Mouse (Mus musculus) kidney, adult 2 months (tissue): ENCODE measurements around the gene Plch2. TPM values are rescaled to one million over a fixed set of nuclear protein-coding genes. Genes with fewer than 3 reads are reported as not detected.

ENCODE experiments used
- DNase-seq: peaks from one replicate; pipeline ENCODE4 v3.0.0; 2021
- H3K27ac ChIP-seq: fragments of 200-500 bp; 2 replicates; pipeline ENCODE4 v1.5.1; 2012; ENCODE audit warnings: low read depth, low read length, control low read depth, inconsistent platforms; ENCODE audit not compliant: insufficient read depth
- H3K27me3 ChIP-seq: fragments of 200-500 bp; replicated peaks from 2 replicates; pipeline ENCODE4 v1.6.1; 2012; ENCODE audit warnings: mild to moderate bottlenecking, moderate library complexity, low read length, inconsistent platforms; ENCODE audit not compliant: control insufficient read depth, insufficient read depth
- H3K36me3 ChIP-seq: fragments of 200-500 bp; 2 replicates; pipeline ENCODE4 v1.6.1; 2012; ENCODE audit warnings: mild to moderate bottlenecking, moderate library complexity, low read length, inconsistent platforms; ENCODE audit not compliant: control insufficient read depth, insufficient read depth
- H3K4me1 ChIP-seq: fragments of 200-500 bp; 2 replicates; pipeline ENCODE4 v1.6.1; 2011; ENCODE audit warnings: low read length; ENCODE audit not compliant: control insufficient read depth, insufficient read depth
- H3K4me3 ChIP-seq: fragments of 200-500 bp; 2 replicates; pipeline ENCODE4 v1.5.1; 2011; ENCODE audit warnings: mild to moderate bottlenecking, low read depth, low read length, control low read depth; ENCODE audit not compliant: insufficient read depth
- CTCF ChIP-seq: fragments of 200-500 bp; conservative IDR thresholded peaks from 2 replicates; pipeline ENCODE4 v1.5.1; 2011; ENCODE audit warnings: low read depth, mild to moderate bottlenecking, control low read depth, low read length, moderate library complexity, mixed read lengths; ENCODE audit not compliant: insufficient read depth, insufficient read length
- POLR2A ChIP-seq: fragments of 200-500 bp; IDR thresholded peaks from one replicate; pipeline ENCODE4 v1.6.1; 2011; ENCODE audit warnings: low read depth, low read length, control low read depth
- WGBS: fragments of 180-500 bp; shearing (Covaris S2); methylation state at CpG from one replicate; pipeline ENCODE4 v1.1.7; 2018; 5-methylcytosine and 5-hydroxymethylcytosine counted together
- polyA plus RNA-seq: library from polyadenylated mRNA; depleted of rRNA; stranded (reverse); fragments of >200 nt; gene quantifications from 2 replicates; pipeline ENCODE4 v1.2.3, GENCODE M21; 2012

Plch2 gene
- polyA plus RNA-seq, 1 experiment: 0.52 TPM

DNA sequence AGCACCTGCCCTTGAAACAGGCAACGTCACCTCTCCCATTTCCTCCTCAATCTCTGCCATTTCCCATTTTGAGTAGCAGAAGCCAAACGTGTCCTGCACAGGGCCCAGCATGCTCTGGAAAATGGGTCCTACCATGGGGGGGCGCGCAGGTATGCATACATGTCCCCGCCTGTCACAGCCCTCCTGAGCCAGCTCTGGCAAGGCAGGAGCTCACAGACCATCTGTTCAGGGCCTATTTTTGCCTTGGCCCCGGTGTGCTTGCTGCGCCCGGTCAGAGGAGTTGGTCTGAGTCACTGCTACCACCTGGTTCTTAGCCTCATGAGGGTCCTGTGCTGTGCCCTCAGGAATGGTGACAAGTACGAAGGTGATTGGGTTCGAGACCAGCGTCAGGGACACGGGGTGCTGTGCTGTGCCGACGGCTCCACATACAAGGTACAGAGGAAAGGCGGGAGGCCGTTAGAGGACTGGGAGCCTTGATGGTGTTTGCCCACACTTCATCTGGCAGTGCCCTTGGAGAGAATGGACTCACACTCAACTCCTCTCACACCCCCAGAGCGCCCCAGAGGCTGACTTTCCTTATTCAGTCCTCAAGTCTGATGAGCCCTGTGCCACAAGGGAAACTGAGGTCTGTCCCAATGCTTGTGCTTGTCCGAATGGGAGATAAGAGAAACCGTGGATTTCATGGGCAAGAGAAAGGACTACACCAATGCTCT is 36.3 kb upstream of the Plch2 start:
- no peak for DNase-seq
- peaks cover 2% of the 10 kb centered on the region; the same call in 1 of the 2 replicates for H3K4me1 ChIP-seq
- TF ChIP-seq CTCF (no peak), POLR2A (no peak)
- H3K27me3 ChIP-seq: no peaks in the 10 kb centered on the region
- no peaks in the 10 kb centered on the region for H3K36me3 ChIP-seq
- H3K4me3 ChIP-seq: no peak overlapping the region
- H3K27ac ChIP-seq: no peak overlapping the region
- 92% methylated on average over 19 of the region's 19 CpGs for WGBS

DNA sequence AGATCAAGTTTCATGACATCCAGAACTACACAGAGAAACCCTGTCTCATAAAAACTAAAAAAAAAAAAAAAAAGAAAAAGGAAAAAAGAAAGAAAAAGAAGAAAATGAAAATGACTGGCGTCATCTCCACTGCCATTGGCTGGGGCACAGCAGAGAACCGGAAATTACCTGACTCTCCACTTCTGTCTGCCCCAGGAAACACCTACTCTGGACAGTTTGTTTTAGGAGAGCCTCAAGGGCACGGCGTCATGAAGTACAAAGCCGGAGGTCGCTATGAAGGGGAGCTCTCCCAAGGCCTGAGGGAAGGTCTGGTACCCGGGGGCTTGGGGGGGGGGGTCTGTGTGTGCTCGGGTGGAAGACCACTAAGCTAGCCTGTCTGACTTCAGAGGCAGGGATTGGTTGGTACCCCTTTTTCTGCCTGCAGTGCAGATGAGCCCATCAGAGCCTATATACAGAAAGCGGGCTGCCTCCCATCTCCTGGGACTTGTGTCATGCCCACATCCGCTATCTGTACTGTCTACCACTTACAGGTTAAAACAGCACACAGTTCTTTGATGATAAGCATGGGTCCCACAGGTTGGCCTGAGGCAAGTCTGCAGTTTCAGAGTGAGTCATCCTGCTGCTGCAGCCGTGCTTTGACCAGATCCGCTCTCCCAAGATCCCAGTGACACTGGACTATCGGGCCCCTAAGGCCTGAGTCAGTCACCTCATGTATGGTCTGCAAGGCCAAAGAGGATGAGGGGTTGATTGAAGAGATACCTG is 34.3 kb upstream of the Plch2 start:
- Histone ChIP-seq H3K4me1 (peaks cover 7% of the 10 kb centered on the region; the same call in 1 of the 2 replicates), H3K27ac (no peak overlapping the region), H3K4me3 (no peak overlapping the region), H3K36me3 (no peaks in the 10 kb centered on the region), H3K27me3 (no peaks in the 10 kb centered on the region)
- no peak for TF ChIP-seq CTCF
- no peak for TF ChIP-seq POLR2A
- DNase-seq: no peak
- WGBS: 91% methylated on average over 13 of the region's 13 CpGs

GRCm38 (mm10) chr4:155090147-155090546 is 33.6 kb upstream of the Plch2 start:
- Histone ChIP-seq H3K4me1 (peaks cover 5% of the 10 kb centered on the region; the same call in 1 of the 2 replicates), H3K27ac (no peak overlapping the region), H3K36me3 (no peaks in the 10 kb centered on the region), H3K4me3 (no peak overlapping the region), H3K27me3 (no peaks in the 10 kb centered on the region)
- TF ChIP-seq POLR2A (no peak), CTCF (no peak)
- no peak for DNase-seq
- 94% methylated on average over 4 of the region's 4 CpGs for WGBS

DNA sequence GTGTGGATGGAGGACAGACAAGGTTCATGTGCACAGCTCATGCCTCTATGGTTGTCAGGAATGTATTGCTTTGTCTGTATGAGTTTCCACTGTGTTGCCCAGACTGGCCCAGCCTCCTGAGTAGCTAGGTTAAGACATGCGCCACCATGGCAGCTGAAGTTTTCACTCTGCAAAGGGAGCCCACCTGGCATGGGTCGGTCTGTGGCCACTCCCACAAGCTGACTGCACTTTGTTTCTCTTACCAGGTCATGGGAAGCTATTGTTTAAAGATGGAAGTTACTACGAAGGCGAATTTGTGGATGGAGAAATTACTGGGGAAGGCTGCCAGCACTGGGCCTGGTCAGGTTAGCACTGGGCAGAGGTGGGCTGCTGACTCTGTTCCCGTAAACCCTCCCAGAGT is 32.7 kb upstream of the Plch2 start:
- Histone ChIP-seq H3K27ac (no peak overlapping the region), H3K27me3 (no peaks in the 10 kb centered on the region), H3K4me1 (peaks cover 13% of the 10 kb centered on the region; the same call in 1 of the 2 replicates), H3K4me3 (no peak overlapping the region), H3K36me3 (no peaks in the 10 kb centered on the region)
- DNase-seq: no peak
- TF ChIP-seq CTCF (no peak), POLR2A (no peak)
- WGBS: 91% methylated on average over 5 of the region's 5 CpGs

DNA sequence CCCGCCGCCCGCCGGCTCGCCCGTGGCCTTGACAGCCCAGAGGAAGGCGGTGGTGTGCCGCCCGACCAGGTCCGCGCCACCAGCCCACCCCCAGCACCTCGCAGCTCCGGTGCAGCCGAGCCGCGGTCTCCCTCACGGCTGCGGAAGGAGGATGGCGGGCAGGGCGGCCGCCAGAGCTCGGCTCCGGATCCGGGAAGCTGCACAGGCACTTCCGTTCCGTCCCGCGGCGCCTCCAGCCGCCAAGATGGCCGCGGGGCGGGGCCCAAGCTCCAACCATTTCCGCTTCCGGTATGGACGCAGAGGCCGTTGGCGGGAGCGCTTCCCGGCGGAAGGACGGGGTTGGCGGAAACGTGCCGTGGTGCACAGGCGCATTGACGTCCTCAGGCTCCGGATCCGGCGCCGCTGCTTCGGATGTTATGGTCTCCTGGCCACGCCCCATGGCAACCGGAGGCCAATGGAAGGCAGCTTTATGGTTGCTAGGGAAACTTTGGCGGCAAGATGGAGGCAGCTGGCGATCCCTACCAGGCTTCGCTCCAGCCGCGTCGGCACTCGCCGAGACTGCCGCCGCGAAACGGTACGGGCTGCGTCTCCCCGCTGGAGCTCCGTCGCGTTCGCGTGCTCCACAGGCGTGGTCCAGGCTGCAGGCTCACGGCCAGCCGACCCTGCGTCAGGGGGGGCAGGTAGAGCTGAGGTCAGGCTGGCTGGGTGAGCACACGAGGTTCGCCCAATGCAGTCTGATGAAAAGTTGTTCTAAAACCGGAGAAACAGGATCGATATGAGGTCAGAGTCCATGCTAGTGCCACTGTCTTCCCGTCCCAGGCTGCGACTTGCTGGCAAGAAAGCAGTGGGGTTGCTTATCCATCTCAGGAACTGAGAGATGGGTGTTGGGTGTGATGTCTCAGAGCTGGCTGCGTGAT is 29.8 kb upstream of the Plch2 start, which contains the start of the genes Rer1 and Morn1:
Gene Rer1 (minus strand): TSS at position 275 of the 917 bp plus-strand sequence.
Gene Morn1 (plus strand): TSS at position 470 of the 917 bp plus-strand sequence.
- peak; percentile 100 for DNase-seq
- Histone ChIP-seq H3K36me3 (no peaks in the 10 kb centered on the region; the same call in 1 of the 2 replicates), H3K27ac (peak within 1 kb of the TSS; percentile 65), H3K4me3 (peak within 1 kb of the TSS; percentile 76), H3K27me3 (no peaks in the 10 kb centered on the region), H3K4me1 (peaks cover 23% of the 10 kb centered on the region; the same call in 1 of the 2 replicates)
- TF ChIP-seq CTCF (no peak), POLR2A (peak; percentile 69)
- WGBS: under 1% methylated on average over 84 of the region's 85 CpGs

GRCm38 (mm10) chr4:155085206-155086107 is 28.9 kb upstream of the Plch2 start:
- H3K27me3 ChIP-seq: no peaks in the 10 kb centered on the region
- no peak for TF ChIP-seq CTCF
- WGBS: 4% methylated on average over 35 of the region's 35 CpGs
- peak overlapping the region; percentile 76 for H3K4me3 ChIP-seq
- peaks cover 23% of the 10 kb centered on the region; the same call in 1 of the 2 replicates for H3K4me1 ChIP-seq
- H3K27ac ChIP-seq: peak overlapping the region; percentile 26; the same call in 1 of the 2 replicates
- H3K36me3 ChIP-seq: peaks cover 3% of the 10 kb centered on the region
- DNase-seq: no peak
